ENCODE assay signal across 8 mouse cellular contexts in the genomic region with DNA sequence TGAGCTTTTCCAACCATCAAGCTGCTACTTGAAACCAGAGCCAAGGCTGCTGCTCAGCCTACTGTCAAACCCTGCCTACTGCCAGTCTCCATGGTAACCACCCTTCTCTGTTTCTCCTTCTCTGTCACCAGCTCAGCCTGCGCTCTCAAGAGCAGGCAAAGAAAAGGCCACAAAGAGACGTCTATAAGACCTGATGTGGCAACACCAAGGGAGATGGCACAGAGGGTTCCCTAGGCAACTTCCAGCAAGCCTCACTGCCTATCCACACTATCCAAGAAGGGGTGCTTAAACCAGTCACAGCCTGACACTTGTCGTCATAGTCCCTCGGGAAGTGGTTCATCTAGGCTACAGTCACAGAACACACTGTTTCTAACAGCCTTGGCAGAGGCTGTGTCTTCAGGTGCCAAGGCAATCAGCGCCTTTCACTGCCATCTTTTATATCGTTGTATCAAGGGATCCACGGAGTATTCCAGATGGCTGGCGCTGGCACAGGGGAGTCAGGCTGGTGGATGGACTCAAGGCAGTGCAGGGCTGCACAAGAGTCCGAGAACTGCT. TPM values are rescaled to one million over a fixed set of nuclear protein-coding genes. Genes with fewer than 3 reads are reported as not detected.
DNase-seq lines count a peak whose midpoint lies in the region; ATAC-seq lines count a peak whose summit lies in the region.

No protein-coding gene starts in this region.

- intact Hi-C loops in heart, postnatal 25 days (cut with DNase I): no loop called here

- H3K27me3 ChIP-seq in neural tube, embryonic 11.5 days (ENCODE audit: control insufficient read depth, insufficient read depth, low read length): no peaks in the 10 kb centered on the region
- no peaks in the 10 kb centered on the region for H3K27me3 ChIP-seq in forebrain, embryonic 15.5 days
- no peaks in the 10 kb centered on the region for H3K27me3 ChIP-seq in neural tube, embryonic 14.5 days (ENCODE audit: control insufficient read depth, insufficient read depth, low read length)

- no peak for DNase-seq in neural tube, embryonic 11.5 days (ENCODE audit: low spot score)
- DNase-seq in neural tube, embryonic 10.5 days (ENCODE audit: extremely low spot score, low spot score): no peak
- peak; percentile 70 for DNase-seq in layer of hippocampus, postnatal 10 days (ENCODE audit: low spot score in 2 of 2)
- DNase-seq in B cell, adult 2 months: no peak
- no peak for DNase-seq in heart, postnatal 25 days (ENCODE audit: low spot score)
- no peak for DNase-seq in spleen, postnatal 14 days (ENCODE audit: low spot score in 2 of 2)

- 79% methylated on average over 9 of the region's 9 CpGs for WGBS in neural tube, embryonic 11.5 days
- WGBS in forebrain, embryonic 15.5 days: 16% methylated on average over 9 of the region's 9 CpGs
- 50% methylated on average over 9 of the region's 9 CpGs for WGBS in neural tube, embryonic 14.5 days

- H3K27ac ChIP-seq in neural tube, embryonic 11.5 days (ENCODE audit: low read depth, low read length): no peak overlapping the region
- peak overlapping the region; percentile 96 for H3K27ac ChIP-seq in forebrain, embryonic 15.5 days (replicated peaks)
- H3K27ac ChIP-seq in neural tube, embryonic 14.5 days (ENCODE audit: low read depth, low read length): peak overlapping the region; percentile 80

- peaks cover 11% of the 10 kb centered on the region for H3K36me3 ChIP-seq in neural tube, embryonic 11.5 days (ENCODE audit: control insufficient read depth, insufficient read depth, low read length)
- H3K36me3 ChIP-seq in forebrain, embryonic 15.5 days: peaks cover 28% of the 10 kb centered on the region
- H3K36me3 ChIP-seq in neural tube, embryonic 14.5 days (ENCODE audit: control insufficient read depth, insufficient read depth, low read length): peaks cover 12% of the 10 kb centered on the region; the same call in 1 of the 2 replicates

- H3K4me1 ChIP-seq in neural tube, embryonic 11.5 days (ENCODE audit: control insufficient read depth, insufficient read depth, low read length): no peaks in the 10 kb centered on the region
- H3K4me1 ChIP-seq in forebrain, embryonic 15.5 days: peaks cover 34% of the 10 kb centered on the region
- 0 out of 2 replicates have a peak, but pooled peaks cover 8% of the 10 kb centered on the region for H3K4me1 ChIP-seq in neural tube, embryonic 14.5 days (ENCODE audit: control insufficient read depth, insufficient read depth, low read length)

- H3K9ac ChIP-seq in neural tube, embryonic 11.5 days (ENCODE audit: low read length): no peak overlapping the region
- H3K9ac ChIP-seq in forebrain, embryonic 15.5 days (replicated peaks): peak overlapping the region; percentile 13; the same call in 1 of the 2 replicates
- H3K9ac ChIP-seq in neural tube, embryonic 14.5 days (replicated peaks; ENCODE audit: low read depth, low read length): no peak overlapping the region

- H3K4me2 ChIP-seq in neural tube, embryonic 11.5 days (ENCODE audit: low read depth): no peak overlapping the region
- peak overlapping the region; percentile 20; the same call in 1 of the 2 replicates for H3K4me2 ChIP-seq in forebrain, embryonic 15.5 days (replicated peaks)
- no peak overlapping the region for H3K4me2 ChIP-seq in neural tube, embryonic 14.5 days (ENCODE audit: low read depth, low read length)

- H3K9me3 ChIP-seq in neural tube, embryonic 11.5 days (ENCODE audit: control insufficient read depth, low read length): no peaks in the 10 kb centered on the region
- no peaks in the 10 kb centered on the region for H3K9me3 ChIP-seq in forebrain, embryonic 15.5 days
- no peaks in the 10 kb centered on the region for H3K9me3 ChIP-seq in neural tube, embryonic 14.5 days (ENCODE audit: control insufficient read depth, low read length)

- peak; percentile 38; the same call in 1 of the 2 replicates for ATAC-seq in neural tube, embryonic 11.5 days (ENCODE audit: insufficient read depth, low FRiP score, low TSS enrichment)
- peak; percentile 91 for ATAC-seq in forebrain, embryonic 15.5 days (replicated peaks)
- ATAC-seq in neural tube, embryonic 14.5 days (ENCODE audit: low read depth): peak; percentile 80

- H3K4me3 ChIP-seq in neural tube, embryonic 11.5 days (ENCODE audit: low read depth, low read length): no peak overlapping the region
- no peak overlapping the region for H3K4me3 ChIP-seq in forebrain, embryonic 15.5 days
- no peak overlapping the region for H3K4me3 ChIP-seq in neural tube, embryonic 14.5 days (ENCODE audit: low read depth, low read length)

RNA-seq across cellular contexts. Expression of a gene that starts 33.3 kb away (rescaled TPM):
- polyA plus RNA-seq in neural tube, embryonic 11.5 days (2014; fragmentation: Nextera tagmentation; extraction: Ambion mirVana): 43.6 and 45.8 TPM in 2 replicates
- polyA plus RNA-seq in forebrain, embryonic 15.5 days (2015; fragmentation: Nextera tagmentation; extraction: Ambion mirVana): 30.6 and 32.7 TPM in 2 replicates
- total RNA-seq in layer of hippocampus, postnatal 10 days (2021): 10 to 100 TPM; 32.0 to 33.7 TPM
- polyA plus RNA-seq in neural tube, embryonic 14.5 days (2014; fragmentation: Nextera tagmentation; extraction: Ambion mirVana): 41.5 and 46.3 TPM in 2 replicates
- 10 to 100 TPM; 12.8 to 14.3 TPM for total RNA-seq in heart, postnatal 25 days (2021)

RNA-seq across cellular contexts. Expression of a gene that starts 58.9 kb away (rescaled TPM):
- polyA plus RNA-seq in neural tube, embryonic 11.5 days (2014; fragmentation: Nextera tagmentation; extraction: Ambion mirVana): 0.20 and 0.32 TPM in 2 replicates
- polyA plus RNA-seq in forebrain, embryonic 15.5 days (2015; fragmentation: Nextera tagmentation; extraction: Ambion mirVana): 0.22 TPM in 1 of 2 replicates, not detected in the other
- total RNA-seq in layer of hippocampus, postnatal 10 days (2021): under 1 TPM; 0.62 to 0.73 TPM
- polyA plus RNA-seq in neural tube, embryonic 14.5 days (2014; fragmentation: Nextera tagmentation; extraction: Ambion mirVana): 0.41 TPM in 1 of 2 replicates, not detected in the other
- total RNA-seq in heart, postnatal 25 days (2021): 1 to 10 TPM; 1.4 to 1.8 TPM

Comparison
In these comparisons a context has a peak if more than half of its experiments do, and no peak if none do; other contexts are left out.
1. ATAC-seq: peak in every context shown above with its lines; median percentile 91 in forebrain, embryonic 15.5 days; 80 in neural tube, embryonic 14.5 days; 38 in neural tube, embryonic 11.5 days.
2. DNase-seq: peak in layer of hippocampus, postnatal 10 days (2 of 2); none in neural tube, embryonic 11.5 days (single experiment), neural tube, embryonic 10.5 days (single experiment), B cell, adult 2 months (0 of 2), heart, postnatal 25 days (single experiment) and spleen, postnatal 14 days (0 of 2).